Mouse (Mus musculus): ENCODE data around the gene V1rd19.
"Not testable (repeated sequence)": the region's sequence is repeated elsewhere in the genome, so short reads cannot be mapped to it uniquely, and the experiment has no call there.

Gene V1rd19

DNA sequence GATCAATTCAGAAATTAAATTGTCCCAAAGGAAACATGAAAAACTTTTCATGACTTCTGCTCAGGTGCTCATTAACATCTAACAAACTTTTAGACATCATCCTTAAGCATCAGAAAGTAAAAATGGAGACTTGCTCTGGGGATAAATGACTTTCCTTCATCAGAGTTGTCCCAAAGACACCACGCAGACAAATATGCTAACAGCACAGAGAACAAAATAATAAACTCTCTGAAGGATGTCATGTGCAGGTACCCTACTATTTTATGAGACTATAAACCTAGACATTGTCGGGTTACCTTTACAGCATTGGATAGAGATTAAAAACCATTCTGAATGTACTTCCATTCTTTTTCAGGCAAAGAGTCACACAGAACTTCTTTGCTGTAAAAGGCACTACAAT, at the start of gene V1rd19:
Gene V1rd19 (plus strand): TSS at position 301 of the 400 bp plus-strand sequence.
- no peak for DNase-seq (ENCODE audit: low spot score in 2 of 2)

DNA sequence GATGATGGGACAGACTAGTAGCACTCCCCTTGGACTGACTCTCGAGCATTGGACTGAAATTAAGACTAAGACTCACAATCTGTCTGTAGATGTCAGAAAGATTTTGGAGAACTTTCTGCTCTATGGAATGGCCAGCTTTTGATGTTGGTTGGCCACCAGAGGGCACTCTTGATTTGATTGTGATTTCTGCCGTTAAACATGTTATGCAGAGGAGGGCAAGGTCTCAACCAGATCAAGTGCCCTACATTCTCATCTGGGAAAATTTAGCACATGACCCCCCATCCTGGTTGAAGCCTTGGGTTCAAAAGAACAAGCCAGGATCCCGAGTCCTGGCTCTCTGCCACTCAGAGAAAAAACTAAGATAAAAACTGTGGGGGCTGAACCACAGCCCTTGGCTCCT, 33.4 kb upstream of the V1rd19 start:
- DNase-seq (ENCODE audit: low spot score in 2 of 2) = peak; percentile 8 to 12

DNA sequence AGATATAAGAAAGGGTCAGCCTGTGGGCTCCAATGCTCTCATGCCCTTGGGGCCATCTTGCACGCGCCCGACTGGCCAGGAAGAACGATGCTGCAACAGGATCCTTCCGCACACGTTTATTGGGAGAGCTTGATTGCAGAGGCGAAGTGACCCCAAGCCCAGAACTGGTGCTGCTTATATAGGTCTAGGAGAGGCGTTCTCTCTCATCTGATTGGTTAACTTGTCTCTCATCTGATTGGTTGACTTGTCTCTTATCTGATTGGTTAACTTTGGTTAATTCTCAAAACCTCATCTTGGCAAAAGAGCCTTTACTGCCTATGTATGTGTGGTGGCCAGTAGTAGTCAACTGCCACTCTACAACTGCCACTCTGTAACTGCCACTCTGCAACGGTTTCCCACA, 27.2 kb upstream of the V1rd19 start, which contains the start of gene Vmn1r181:
Gene Vmn1r181 (plus strand): TSS at position 301 of the 400 bp plus-strand sequence.
- not testable (repeated sequence) for DNase-seq (ENCODE audit: low spot score in 2 of 2)

DNA sequence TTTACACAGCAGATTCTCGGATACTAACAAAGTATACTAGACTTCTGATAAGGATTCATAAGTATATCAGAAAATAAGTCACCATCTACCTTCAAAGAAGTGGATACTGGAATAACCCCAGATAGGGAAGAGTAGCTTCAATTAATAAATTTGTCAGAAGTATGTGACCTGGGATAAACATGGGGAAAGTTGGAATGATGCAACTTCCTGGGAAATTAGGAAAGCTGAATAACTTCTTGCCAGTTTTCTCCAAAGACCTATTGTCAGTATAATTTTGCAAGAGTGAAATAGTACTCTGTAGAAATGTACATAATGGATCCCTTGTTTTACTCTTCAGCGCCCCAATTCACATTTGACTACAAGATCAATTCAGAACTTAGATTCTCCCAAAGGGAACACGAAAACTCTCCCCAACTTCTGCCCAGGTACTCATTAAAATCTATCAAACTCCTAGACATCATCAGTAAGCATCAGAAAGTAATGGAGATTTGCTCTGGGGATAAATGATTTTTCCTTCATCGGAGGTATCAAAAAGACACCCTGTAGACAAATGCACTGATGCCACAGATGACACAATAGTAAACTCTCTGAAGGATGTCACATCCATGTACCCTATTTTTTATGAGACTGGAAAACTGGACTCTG, 51.3 kb downstream of the V1rd19 start, which contains the start of gene Vmn1r183:
Gene Vmn1r183 (plus strand): TSS at position 595 of the 645 bp plus-strand sequence.
- no peak for DNase-seq (ENCODE audit: low spot score in 2 of 2)

Measured in right cerebral cortex, adult 2 months (tissue).